Mouse (Mus musculus): ENCODE data around the gene Abcf2. TPM values are rescaled to one million over a fixed set of nuclear protein-coding genes. Genes with fewer than 3 reads are reported as not detected.

Abcf2 gene
- polyA plus RNA-seq, 1 experiment = 48.7 TPM

GRCm38 (mm10) chr5:24615097-24615496, 37.8 kb upstream of the Abcf2 start:
- Histone ChIP-seq H3K4me3 (replicated peaks; ENCODE audit: extremely low read depth, low read depth, low read length) (no peak overlapping the region), H3K4me1 (ENCODE audit: control insufficient read depth, insufficient read depth, low read length) (no peaks in the 10 kb centered on the region)
- WGBS = 64% methylated on average over 6 of the region's 6 CpGs
- DNase-seq = no peak
- no peak for TF ChIP-seq POLR2A (IDR thresholded peaks at IDR 0.05; ENCODE audit: borderline replicate concordance, extremely low read depth, low read depth, low read length)
- no peak for TF ChIP-seq CTCF (IDR thresholded peaks at IDR 0.05; ENCODE audit: insufficient read depth, low read length)

- no peak for DNase-seq
- WGBS = 65% methylated on average over 5 of the region's 5 CpGs
- Histone ChIP-seq H3K4me3 (replicated peaks; ENCODE audit: extremely low read depth, low read depth, low read length) (no peak overlapping the region), H3K4me1 (ENCODE audit: control insufficient read depth, insufficient read depth, low read length) (no peaks in the 10 kb centered on the region)
- TF ChIP-seq CTCF (IDR thresholded peaks at IDR 0.05; ENCODE audit: insufficient read depth, low read length) = no peak
- TF ChIP-seq POLR2A (IDR thresholded peaks at IDR 0.05; ENCODE audit: borderline replicate concordance, extremely low read depth, low read depth, low read length) = no peak
Measured at GRCm38 (mm10) chr5:24612302-24612649, 35.0 kb upstream of the Abcf2 start.

- Histone ChIP-seq H3K4me3 (replicated peaks; ENCODE audit: extremely low read depth, low read depth, low read length) (no peak overlapping the region), H3K4me1 (ENCODE audit: control insufficient read depth, insufficient read depth, low read length) (no peaks in the 10 kb centered on the region)
- WGBS = 57% methylated on average over 7 of the region's 7 CpGs
- DNase-seq = no peak
- TF ChIP-seq CTCF (IDR thresholded peaks at IDR 0.05; ENCODE audit: insufficient read depth, low read length) (no peak), POLR2A (IDR thresholded peaks at IDR 0.05; ENCODE audit: borderline replicate concordance, extremely low read depth, low read depth, low read length) (no peak)
Measured at GRCm38 (mm10) chr5:24611366-24612301, 34.4 kb upstream of the Abcf2 start.

GRCm38 (mm10) chr5:24609388-24609787, 32.1 kb upstream of the Abcf2 start:
- Histone ChIP-seq H3K4me3 (replicated peaks; ENCODE audit: extremely low read depth, low read depth, low read length) (no peak overlapping the region), H3K4me1 (ENCODE audit: control insufficient read depth, insufficient read depth, low read length) (peaks cover 3% of the 10 kb centered on the region)
- no peak for DNase-seq
- 16% methylated on average over 5 of the region's 5 CpGs for WGBS
- TF ChIP-seq CTCF (IDR thresholded peaks at IDR 0.05; ENCODE audit: insufficient read depth, low read length) (no peak), POLR2A (IDR thresholded peaks at IDR 0.05; ENCODE audit: borderline replicate concordance, extremely low read depth, low read depth, low read length) (no peak)

- peaks cover 17% of the 10 kb centered on the region for H3K4me1 ChIP-seq (ENCODE audit: control insufficient read depth, insufficient read depth, low read length)
- 62% methylated on average over 14 of the region's 14 CpGs for WGBS
- no peak for TF ChIP-seq POLR2A (IDR thresholded peaks at IDR 0.05; ENCODE audit: borderline replicate concordance, extremely low read depth, low read depth, low read length)
- no peak for TF ChIP-seq CTCF (IDR thresholded peaks at IDR 0.05; ENCODE audit: insufficient read depth, low read length)
Measured at GRCm38 (mm10) chr5:24605980-24606665, 28.9 kb upstream of the Abcf2 start.

GRCm38 (mm10) chr5:24605321-24605979, 28.2 kb upstream of the Abcf2 start:
- DNase-seq = no peak
- 30% methylated on average over 6 of the region's 6 CpGs for WGBS

More at GRCm38 (mm10) chr5:24605980-24606665, 28.9 kb upstream of the Abcf2 start:
- DNase-seq = no peak
- no peak overlapping the region for H3K4me3 ChIP-seq (replicated peaks; ENCODE audit: extremely low read depth, low read depth, low read length)

GRCm38 (mm10) chr5:24604656-24605100, 27.4 kb upstream of the Abcf2 start:
- under 1% methylated on average over 46 of the region's 46 CpGs for WGBS
- Histone ChIP-seq H3K4me3 (replicated peaks; ENCODE audit: extremely low read depth, low read depth, low read length) (peak overlapping the region; percentile 82), H3K4me1 (ENCODE audit: control insufficient read depth, insufficient read depth, low read length) (peaks cover 19% of the 10 kb centered on the region)
- TF ChIP-seq CTCF (IDR thresholded peaks at IDR 0.05; ENCODE audit: insufficient read depth, low read length) (no peak), POLR2A (IDR thresholded peaks at IDR 0.05; ENCODE audit: borderline replicate concordance, extremely low read depth, low read depth, low read length) (no peak; the same call in 1 of the 2 replicates)
- peak; percentile 83 for DNase-seq

More at GRCm38 (mm10) chr5:24605321-24605979, 28.2 kb upstream of the Abcf2 start:
- Histone ChIP-seq H3K4me3 (replicated peaks; ENCODE audit: extremely low read depth, low read depth, low read length) (no peak overlapping the region), H3K4me1 (ENCODE audit: control insufficient read depth, insufficient read depth, low read length) (peaks cover 19% of the 10 kb centered on the region)
- TF ChIP-seq CTCF (IDR thresholded peaks at IDR 0.05; ENCODE audit: insufficient read depth, low read length) (no peak), POLR2A (IDR thresholded peaks at IDR 0.05; ENCODE audit: borderline replicate concordance, extremely low read depth, low read depth, low read length) (no peak)

- DNase-seq = no peak
- Histone ChIP-seq H3K4me3 (replicated peaks; ENCODE audit: extremely low read depth, low read depth, low read length) (peak overlapping the region; percentile 82), H3K4me1 (ENCODE audit: control insufficient read depth, insufficient read depth, low read length) (peaks cover 19% of the 10 kb centered on the region)
- WGBS = 18% methylated on average over 12 of the region's 12 CpGs
- TF ChIP-seq CTCF (IDR thresholded peaks at IDR 0.05; ENCODE audit: insufficient read depth, low read length) (no peak), POLR2A (IDR thresholded peaks at IDR 0.05; ENCODE audit: borderline replicate concordance, extremely low read depth, low read depth, low read length) (no peak)
Measured at GRCm38 (mm10) chr5:24604080-24604655, 26.9 kb upstream of the Abcf2 start.

Measured in lung, adult 2 months (tissue).